Mouse (Mus musculus) liver, embryonic 15.5 days (tissue): ENCODE measurements around the gene Strc. TPM values are rescaled to one million over a fixed set of nuclear protein-coding genes. Genes with fewer than 3 reads are reported as not detected.

Experiments used
- ATAC-seq: fragments of 200-750 bp; cut with Nextera tagmentation; 2 replicates; pipeline ENCODE4 v1.8.0; 2017; ENCODE audit warnings: moderate number of reproducible peaks, mild to moderate bottlenecking, moderate library complexity; ENCODE audit not compliant: insufficient read depth
- H3K27ac ChIP-seq: fragments of 300-500 bp; sonication (generic); replicated peaks from 2 replicates; pipeline ENCODE4 v1.5.1; 2015; ENCODE audit warnings: mild to moderate bottlenecking, inconsistent platforms
- H3K27me3 ChIP-seq: fragments of 300-500 bp; sonication (generic); 2 replicates; pipeline ENCODE4 v1.6.1; 2015; ENCODE audit warnings: mild to moderate bottlenecking, inconsistent platforms
- H3K36me3 ChIP-seq: fragments of 300-500 bp; sonication (generic); replicated peaks from 2 replicates; pipeline ENCODE4 v1.6.1; 2015; ENCODE audit warnings: moderate library complexity, mild to moderate bottlenecking, inconsistent platforms
- H3K4me1 ChIP-seq: fragments of 300-500 bp; sonication (generic); replicated peaks from 2 replicates; pipeline ENCODE4 v1.6.1; 2015; ENCODE audit warnings: inconsistent platforms
- H3K4me2 ChIP-seq: fragments of 300-500 bp; sonication (generic); 2 replicates; pipeline ENCODE4 v1.6.1; 2015; ENCODE audit warnings: moderate library complexity, mild to moderate bottlenecking, inconsistent platforms
- H3K4me3 ChIP-seq: fragments of 300-500 bp; sonication (generic); replicated peaks from 2 replicates; pipeline ENCODE4 v1.5.1; 2015; ENCODE audit warnings: mild to moderate bottlenecking, inconsistent platforms
- H3K9ac ChIP-seq: fragments of 300-500 bp; sonication (generic); 2 replicates; pipeline ENCODE4 v1.6.1; 2015; ENCODE audit warnings: moderate library complexity, mild to moderate bottlenecking, inconsistent platforms
- H3K9me3 ChIP-seq: fragments of 300-500 bp; sonication (generic); replicated peaks from 2 replicates; pipeline ENCODE4 v1.6.1; 2016; ENCODE audit warnings: inconsistent platforms
- WGBS: fragments of 180-500 bp; shearing (Covaris S2); methylation state at CpG from one replicate; pipeline ENCODE4 v1.1.7; 2015; ENCODE audit warnings: mixed read lengths; ENCODE audit not compliant: insufficient replicate concordance; 5-methylcytosine and 5-hydroxymethylcytosine counted together
- polyA plus RNA-seq: library from polyadenylated mRNA; unstranded; fragments of >200 nt; fragmentation: Nextera tagmentation; extraction: Ambion mirVana; gene quantifications from 2 replicates; pipeline ENCODE4 v1.2.1, GENCODE M21; 2015

Gene Strc
- polyA plus RNA-seq, 1 experiment from 2014 or later, result not detected

GRCm38 (mm10) chr2:121354820-121355592, 32.0 kb downstream of the Strc start, which contains the start of gene Ppip5k1:
TSS of gene Ppip5k1 (minus strand) at chr2:121355396.
- peak within 1 kb of the TSS; percentile 89 for H3K4me3 ChIP-seq
- WGBS, result under 1% methylated on average over 58 of the region's 58 CpGs
- peak within 1 kb of the TSS; percentile 99 for H3K4me2 ChIP-seq
- H3K36me3 ChIP-seq, result no peaks in the 10 kb centered on the region
- H3K27me3 ChIP-seq, result peaks cover 55% of the 10 kb centered on the region
- H3K27ac ChIP-seq, result 0 out of 2 replicates have a peak within 1 kb of the TSS, but pooled peaks have one; percentile 62
- ATAC-seq, result peak; percentile 98
- peak within 1 kb of the TSS; percentile 80 for H3K9ac ChIP-seq
- peaks cover 20% of the 10 kb centered on the region for H3K4me1 ChIP-seq
- H3K9me3 ChIP-seq, result no peaks in the 10 kb centered on the region

GRCm38 (mm10) chr2:121354378-121354777, 32.6 kb downstream of the Strc start:
- H3K27ac ChIP-seq, result no peak overlapping the region

GRCm38 (mm10) chr2:121353156-121353555, 33.8 kb downstream of the Strc start:
- Histone ChIP-seq H3K9me3 (no peaks in the 10 kb centered on the region), H3K4me2 (no peak overlapping the region), H3K4me3 (no peak overlapping the region), H3K27ac (no peak overlapping the region), H3K4me1 (peaks cover 14% of the 10 kb centered on the region), H3K27me3 (peaks cover 37% of the 10 kb centered on the region), H3K36me3 (0 out of 2 replicates have a peak, but pooled peaks cover 5% of the 10 kb centered on the region), H3K9ac (no peak overlapping the region)
- WGBS, result 58% methylated on average over 8 of the region's 8 CpGs
- ATAC-seq, result no peak

More at GRCm38 (mm10) chr2:121354378-121354777, 32.6 kb downstream of the Strc start:
- Histone ChIP-seq H3K9me3 (no peaks in the 10 kb centered on the region), H3K9ac (peak overlapping the region; percentile 80), H3K4me1 (peaks cover 20% of the 10 kb centered on the region), H3K27me3 (peaks cover 49% of the 10 kb centered on the region), H3K4me3 (peak overlapping the region; percentile 89), H3K4me2 (peak overlapping the region; percentile 99), H3K36me3 (no peaks in the 10 kb centered on the region)
- 3% methylated on average over 6 of the region's 6 CpGs for WGBS
- 0 out of 2 replicates have a peak, but pooled peaks have one; percentile 4 for ATAC-seq

- Histone ChIP-seq H3K4me1 (no peaks in the 10 kb centered on the region), H3K4me2 (no peak overlapping the region), H3K4me3 (no peak overlapping the region), H3K36me3 (no peaks in the 10 kb centered on the region), H3K27ac (no peak overlapping the region), H3K9me3 (no peaks in the 10 kb centered on the region), H3K9ac (no peak overlapping the region), H3K27me3 (no peaks in the 10 kb centered on the region)
- ATAC-seq, result no peak
These were observed 47.9 kb downstream of the Strc start for GRCm38 (mm10) chr2:121339057-121339456.

- Histone ChIP-seq H3K9me3 (no peaks in the 10 kb centered on the region), H3K4me2 (no peak overlapping the region), H3K9ac (no peak overlapping the region), H3K27ac (no peak overlapping the region), H3K4me1 (no peaks in the 10 kb centered on the region), H3K36me3 (no peaks in the 10 kb centered on the region), H3K27me3 (no peaks in the 10 kb centered on the region), H3K4me3 (no peak overlapping the region)
- no peak for ATAC-seq
- 63% methylated on average over 2 of the region's 2 CpGs for WGBS
These were observed 57.5 kb downstream of the Strc start for GRCm38 (mm10) chr2:121329492-121329891.

GRCm38 (mm10) chr2:121323693-121324470, 63.1 kb downstream of the Strc start:
- Histone ChIP-seq H3K4me2 (no peak overlapping the region), H3K9me3 (no peaks in the 10 kb centered on the region), H3K27me3 (no peaks in the 10 kb centered on the region), H3K27ac (no peak overlapping the region), H3K4me3 (no peak overlapping the region), H3K9ac (no peak overlapping the region), H3K4me1 (no peaks in the 10 kb centered on the region), H3K36me3 (no peaks in the 10 kb centered on the region)
- no peak for ATAC-seq
- 56% methylated on average over 10 of the region's 10 CpGs for WGBS

GRCm38 (mm10) chr2:121323041-121323440, 63.9 kb downstream of the Strc start:
- H3K4me2 ChIP-seq, result no peak overlapping the region
- H3K9ac ChIP-seq, result no peak overlapping the region
- no peak for ATAC-seq
- no peaks in the 10 kb centered on the region for H3K27me3 ChIP-seq
- 82% methylated on average over 10 of the region's 10 CpGs for WGBS
- H3K9me3 ChIP-seq, result no peaks in the 10 kb centered on the region
- no peaks in the 10 kb centered on the region for H3K4me1 ChIP-seq
- no peak overlapping the region for H3K27ac ChIP-seq
- H3K4me3 ChIP-seq, result no peak overlapping the region
- no peaks in the 10 kb centered on the region for H3K36me3 ChIP-seq

- Histone ChIP-seq H3K9ac (no peak overlapping the region), H3K36me3 (no peaks in the 10 kb centered on the region), H3K4me3 (no peak overlapping the region), H3K9me3 (no peaks in the 10 kb centered on the region), H3K4me1 (no peaks in the 10 kb centered on the region), H3K4me2 (no peak overlapping the region), H3K27me3 (no peaks in the 10 kb centered on the region), H3K27ac (no peak overlapping the region)
- WGBS, result 39% methylated on average over 8 of the region's 8 CpGs
- ATAC-seq, result no peak
These were observed 70.7 kb downstream of the Strc start for GRCm38 (mm10) chr2:121316278-121316677.

Other genes with a start within 250 kb of the Strc start
- gene Adal, start 246.7 kb downstream of the Strc start, polyA plus RNA-seq, result 8.1 and 8.9 TPM in 2 replicates
- gene Lcmt2, start 246.5 kb downstream of the Strc start, polyA plus RNA-seq, result 8.8 and 10.5 TPM in 2 replicates
- 17.8 and 21.8 TPM in 2 replicates for gene Tubgcp4, start 216.5 kb downstream of the Strc start, polyA plus RNA-seq
- 3.8 and 4.3 TPM in 2 replicates for gene Zscan29, start 216.0 kb downstream of the Strc start, polyA plus RNA-seq
- gene Trp53bp1, start 115.8 kb downstream of the Strc start, polyA plus RNA-seq, result 20.5 and 20.9 TPM in 2 replicates
- gene Map1a, start 97.6 kb downstream of the Strc start, polyA plus RNA-seq, result 0.09 and 0.13 TPM in 2 replicates
- 5.9 and 6.2 TPM in 2 replicates for gene Ppip5k1, start 31.8 kb downstream of the Strc start, polyA plus RNA-seq
- gene Ckmt1, start 29.5 kb downstream of the Strc start, polyA plus RNA-seq, result 0.46 and 0.68 TPM in 2 replicates
- 271 and 287 TPM in 2 replicates for gene Pdia3, start 26.6 kb upstream of the Strc start, polyA plus RNA-seq
- 0.61 and 0.97 TPM in 2 replicates for gene Catsper2, start 26.6 kb upstream of the Strc start, polyA plus RNA-seq
- 2.9 and 3.0 TPM in 2 replicates for gene Ell3, start 57.1 kb upstream of the Strc start, polyA plus RNA-seq
- gene Serf2, start 62.0 kb upstream of the Strc start, polyA plus RNA-seq, result 167 and 207 TPM in 2 replicates
- gene Hypk, start 66.1 kb upstream of the Strc start, polyA plus RNA-seq, result 76.0 and 87.0 TPM in 2 replicates
- gene Serinc4, start 69.6 kb upstream of the Strc start, polyA plus RNA-seq, result not detected in 2 replicates
- gene Mfap1b, start 86.9 kb upstream of the Strc start, polyA plus RNA-seq, result 20.4 and 20.6 TPM in 2 replicates
- gene Mfap1a, start 119.5 kb upstream of the Strc start, polyA plus RNA-seq, result 11.4 TPM in 2 replicates
- gene Wdr76, start 119.6 kb upstream of the Strc start, polyA plus RNA-seq, result 6.6 and 8.0 TPM in 2 replicates